Mouse (Mus musculus) testis, adult 2 months (tissue): ENCODE measurements around the gene Timp2. TPM values are rescaled to one million over a fixed set of nuclear protein-coding genes. Genes with fewer than 3 reads are reported as not detected.
A peak's percentile ranks its signal among the peaks of the same experiment; 100 is the strongest.

Source experiments
- H3K27ac ChIP-seq: fragments of 200-500 bp; 2 replicates; pipeline ENCODE4 v1.5.1; 2012; ENCODE audit warnings: low read depth, low read length; ENCODE audit not compliant: control insufficient read depth, insufficient read depth
- H3K27me3 ChIP-seq: fragments of 200-500 bp; 2 replicates; pipeline ENCODE4 v1.6.1; 2012; ENCODE audit warnings: mild to moderate bottlenecking, low read length, moderate library complexity; ENCODE audit not compliant: control insufficient read depth, insufficient read depth
- H3K36me3 ChIP-seq: fragments of 200-500 bp; 2 replicates; pipeline ENCODE4 v1.6.1; 2012; ENCODE audit warnings: mild to moderate bottlenecking, low read length; ENCODE audit not compliant: control insufficient read depth, insufficient read depth
- H3K4me1 ChIP-seq: fragments of 200-500 bp; 2 replicates; pipeline ENCODE4 v1.6.1; 2012; ENCODE audit warnings: low read length; ENCODE audit not compliant: control insufficient read depth, insufficient read depth
- H3K4me3 ChIP-seq: fragments of 200-500 bp; 2 replicates; pipeline ENCODE4 v1.5.1; 2012; ENCODE audit warnings: low read depth, mild to moderate bottlenecking, low read length, moderate library complexity, mixed read lengths; ENCODE audit not compliant: control insufficient read depth
- CTCF ChIP-seq: fragments of 200-500 bp; IDR thresholded peaks from 2 replicates; pipeline ENCODE4 v1.5.1; 2012; ENCODE audit warnings: low read depth, mild to moderate bottlenecking, inconsistent platforms, low read length, moderate library complexity; ENCODE audit not compliant: control insufficient read depth, insufficient read depth, insufficient replicate concordance
- POLR2A ChIP-seq: fragments of 200-500 bp; IDR thresholded peaks from 2 replicates; pipeline ENCODE4 v1.6.1; 2012; ENCODE audit warnings: low read depth, mild to moderate bottlenecking, inconsistent platforms, low read length, moderate library complexity; ENCODE audit not compliant: control insufficient read depth
- polyA plus RNA-seq: library from polyadenylated mRNA; depleted of rRNA; stranded (reverse); fragments of >200 nt; gene quantifications from 2 replicates; pipeline ENCODE4 v1.2.3, GENCODE M21; 2012; rRNA removed

The Timp2 gene
- 81.7 and 94.1 TPM in 2 replicates for polyA plus RNA-seq

DNA sequence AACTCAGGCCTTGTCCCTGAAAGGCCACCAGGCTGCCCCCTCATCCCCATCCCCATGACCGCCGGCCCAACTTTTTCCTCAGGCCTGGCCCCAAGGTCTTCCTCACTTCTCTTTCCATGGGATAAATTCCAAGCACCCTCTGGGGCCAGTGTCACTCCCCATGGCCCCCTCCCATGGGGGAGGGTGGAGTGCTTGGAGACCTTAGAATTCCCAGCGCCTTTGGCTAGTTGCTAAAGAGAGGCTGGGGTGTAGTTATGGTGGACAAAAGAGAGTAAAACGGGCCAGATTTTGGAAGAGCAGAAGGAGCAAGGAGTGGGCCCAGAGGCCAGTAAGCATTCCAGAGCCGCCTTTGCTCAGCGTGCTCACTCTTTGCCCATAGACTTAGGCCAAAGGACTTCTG lies at the start of gene Timp2:
Gene Timp2 (minus strand): TSS at position 101 of the 400 bp plus-strand sequence.
- Histone ChIP-seq H3K27me3 (no peaks in the 10 kb centered on the region), H3K4me1 (peaks cover 10% of the 10 kb centered on the region), H3K4me3 (peak within 1 kb of the TSS; percentile 69), H3K36me3 (no peaks in the 10 kb centered on the region), H3K27ac (peak within 1 kb of the TSS; percentile 76)
- TF ChIP-seq CTCF: no peak
- no peak for TF ChIP-seq POLR2A

DNA sequence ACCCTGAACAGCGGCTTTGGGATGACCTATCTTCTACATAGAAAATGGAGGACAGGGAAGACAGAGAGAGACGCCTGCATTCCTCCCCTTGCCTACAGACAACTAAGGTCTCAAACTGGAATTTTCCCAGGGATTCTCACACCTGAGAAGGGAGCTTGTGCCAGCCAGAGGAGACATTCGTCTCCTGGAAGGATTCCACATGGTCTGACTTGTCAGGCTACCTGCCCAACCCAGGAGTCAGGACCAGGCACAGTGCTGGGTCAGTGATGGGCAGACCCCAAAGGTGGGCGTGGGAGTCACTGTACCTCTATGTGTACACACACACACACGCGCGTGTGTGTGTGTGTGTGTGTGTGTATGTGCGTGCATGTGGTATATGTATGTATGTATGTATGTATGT lies 49.8 kb upstream of the Timp2 start:
- Histone ChIP-seq H3K27me3 (no peaks in the 10 kb centered on the region), H3K27ac (no peak overlapping the region), H3K4me1 (no peaks in the 10 kb centered on the region), H3K36me3 (no peaks in the 10 kb centered on the region; the same call in 1 of the 2 replicates), H3K4me3 (no peak overlapping the region)
- TF ChIP-seq CTCF (no peak), POLR2A (no peak)

DNA sequence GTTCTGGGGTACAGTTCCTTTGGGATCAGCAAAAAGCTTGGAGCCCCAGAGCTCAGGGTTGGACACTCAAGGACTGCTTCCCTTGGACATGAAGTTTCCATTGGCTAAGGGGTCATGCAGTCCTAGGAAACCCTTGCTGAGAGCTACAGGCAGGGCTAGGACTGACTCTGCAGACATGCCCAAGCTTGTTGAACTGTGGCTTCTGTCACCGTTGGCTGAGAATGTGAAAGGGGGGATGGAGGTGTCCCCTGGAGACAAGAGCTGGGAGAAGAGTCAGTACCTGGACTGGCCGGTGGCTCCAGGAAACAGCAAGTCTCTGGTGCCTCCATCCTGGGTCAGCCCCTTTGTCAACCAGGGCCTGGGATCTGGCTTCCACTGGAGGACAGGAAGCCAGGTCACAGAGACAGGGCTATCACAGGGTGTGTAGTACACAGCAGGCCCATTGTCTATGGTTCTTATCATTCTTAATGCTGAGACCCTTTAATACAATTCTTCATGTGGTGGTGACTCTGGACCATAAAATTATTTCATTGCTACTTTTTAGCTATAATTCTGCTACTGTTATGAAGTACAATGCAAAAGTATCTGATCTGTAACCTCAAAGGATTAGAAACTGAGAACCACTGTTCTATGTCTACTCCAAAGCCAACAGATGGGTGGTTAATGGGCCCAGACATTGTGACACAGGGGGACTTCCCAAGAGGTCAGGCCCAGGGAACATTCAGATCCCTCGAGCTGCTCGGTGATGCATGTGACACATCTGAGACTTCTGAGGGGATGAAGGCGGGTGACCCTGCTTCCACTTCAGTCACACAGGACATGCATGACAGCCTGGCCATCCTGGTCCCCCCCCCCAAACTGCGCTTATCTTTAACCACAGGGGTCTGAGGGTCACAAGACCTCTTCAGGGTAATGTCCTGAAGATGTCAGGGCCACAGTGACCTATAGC lies 48.7 kb upstream of the Timp2 start:
- H3K27me3 ChIP-seq: no peaks in the 10 kb centered on the region
- H3K4me1 ChIP-seq: no peaks in the 10 kb centered on the region
- no peaks in the 10 kb centered on the region; the same call in 1 of the 2 replicates for H3K36me3 ChIP-seq
- TF ChIP-seq POLR2A (no peak), CTCF (no peak)
- H3K27ac ChIP-seq: no peak overlapping the region
- no peak overlapping the region for H3K4me3 ChIP-seq

DNA sequence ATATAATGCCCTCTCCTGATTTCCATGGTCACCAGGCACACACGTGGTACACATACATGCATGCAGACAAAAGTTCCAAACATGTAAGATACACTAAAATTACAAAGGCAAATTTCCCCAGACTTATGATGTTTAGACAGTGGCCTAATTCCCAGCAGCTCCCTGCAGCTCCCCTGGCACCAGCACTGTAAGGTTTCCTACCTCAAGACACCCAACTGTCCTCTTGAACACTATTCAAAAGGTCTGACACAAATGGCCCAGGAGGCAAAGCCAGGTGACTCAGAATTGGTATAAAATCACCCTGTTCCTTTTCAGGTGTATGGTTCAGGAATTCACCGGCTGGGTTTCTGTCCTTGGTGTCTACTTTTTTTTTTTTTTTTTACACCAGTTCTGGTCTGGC lies 47.6 kb upstream of the Timp2 start:
- H3K4me1 ChIP-seq: no peaks in the 10 kb centered on the region
- TF ChIP-seq CTCF: no peak
- TF ChIP-seq POLR2A: no peak
- no peaks in the 10 kb centered on the region; the same call in 1 of the 2 replicates for H3K36me3 ChIP-seq
- no peaks in the 10 kb centered on the region for H3K27me3 ChIP-seq
- no peak overlapping the region for H3K4me3 ChIP-seq
- H3K27ac ChIP-seq: no peak overlapping the region

DNA sequence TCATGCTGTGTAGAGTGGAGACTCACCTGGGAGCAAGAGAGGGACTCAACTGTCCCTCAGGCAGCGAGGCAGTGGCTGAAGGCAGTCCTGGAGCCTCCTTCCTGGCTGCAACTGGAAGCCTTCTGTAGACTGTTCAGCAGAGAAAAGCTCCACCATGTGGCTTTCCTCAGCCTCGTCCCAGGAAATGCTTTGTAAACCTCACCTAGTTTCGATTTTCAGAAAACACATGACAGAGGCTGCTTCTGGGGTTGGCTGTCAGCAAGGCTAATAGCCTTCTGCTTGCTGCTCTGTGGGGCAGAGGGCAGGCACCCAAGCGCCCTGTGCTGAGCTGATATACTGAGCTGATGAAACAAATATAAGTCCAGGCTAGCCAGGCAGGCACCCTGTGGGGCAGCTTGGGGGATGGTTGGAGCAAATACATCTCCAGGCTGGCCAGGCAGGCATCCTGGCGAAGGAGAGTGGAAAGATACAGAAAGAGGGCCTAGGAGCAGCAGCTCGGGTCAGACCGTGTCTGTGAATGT lies 46.3 kb upstream of the Timp2 start, which contains the start of gene Lgals3bp:
Gene Lgals3bp (minus strand): TSS at position 333 of the 521 bp plus-strand sequence.
- no peaks in the 10 kb centered on the region; the same call in 1 of the 2 replicates for H3K36me3 ChIP-seq
- peak; percentile 10 for TF ChIP-seq POLR2A
- no peak for TF ChIP-seq CTCF
- H3K27ac ChIP-seq: peak within 1 kb of the TSS; percentile 41; the same call in 1 of the 2 replicates
- H3K27me3 ChIP-seq: no peaks in the 10 kb centered on the region
- no peak within 1 kb of the TSS for H3K4me3 ChIP-seq
- no peaks in the 10 kb centered on the region for H3K4me1 ChIP-seq

DNA sequence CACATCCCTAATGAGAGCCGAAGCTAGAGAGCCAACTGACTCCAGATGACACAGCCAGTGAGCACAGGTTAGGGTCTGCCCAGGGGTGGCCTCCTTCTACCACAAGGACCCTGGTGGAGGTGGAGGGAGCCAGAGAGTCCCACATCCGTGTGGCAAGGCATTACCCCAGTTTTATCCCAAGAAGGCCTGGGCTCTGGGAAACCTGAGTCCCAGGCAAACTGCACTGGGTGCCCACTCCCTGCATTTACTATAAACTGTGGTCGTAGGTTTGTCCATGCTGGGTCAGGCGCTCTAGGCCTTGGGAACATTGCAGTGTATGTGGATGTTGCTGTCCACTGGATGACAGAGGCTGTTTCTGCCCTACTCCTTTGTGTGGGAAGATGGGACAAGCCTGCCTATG lies 45.7 kb upstream of the Timp2 start:
- H3K4me1 ChIP-seq: no peaks in the 10 kb centered on the region
- H3K4me3 ChIP-seq: no peak overlapping the region
- H3K36me3 ChIP-seq: no peaks in the 10 kb centered on the region
- H3K27me3 ChIP-seq: no peaks in the 10 kb centered on the region
- TF ChIP-seq POLR2A (no peak), CTCF (no peak)
- H3K27ac ChIP-seq: no peak overlapping the region

DNA sequence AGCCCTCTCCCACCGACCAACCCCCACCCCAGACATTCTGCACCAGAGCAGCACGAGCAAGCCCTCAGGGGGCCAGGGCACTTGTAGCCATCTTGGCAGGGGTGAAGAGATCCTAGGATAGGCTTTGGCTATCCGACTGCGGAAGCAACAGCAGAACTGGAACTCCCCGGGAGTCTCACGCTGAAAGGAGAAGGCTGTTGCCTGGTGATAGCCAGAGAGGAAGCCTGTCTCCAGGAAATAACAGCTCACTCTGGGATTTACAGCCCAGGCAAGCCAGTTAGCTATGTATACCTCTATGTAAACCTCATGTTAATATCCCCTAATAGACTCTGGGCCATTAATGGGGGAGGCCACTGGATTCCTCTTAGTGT lies 45.0 kb upstream of the Timp2 start:
- Histone ChIP-seq H3K27me3 (no peaks in the 10 kb centered on the region), H3K36me3 (no peaks in the 10 kb centered on the region), H3K27ac (no peak overlapping the region), H3K4me3 (no peak overlapping the region), H3K4me1 (no peaks in the 10 kb centered on the region)
- no peak for TF ChIP-seq CTCF
- TF ChIP-seq POLR2A: no peak

DNA sequence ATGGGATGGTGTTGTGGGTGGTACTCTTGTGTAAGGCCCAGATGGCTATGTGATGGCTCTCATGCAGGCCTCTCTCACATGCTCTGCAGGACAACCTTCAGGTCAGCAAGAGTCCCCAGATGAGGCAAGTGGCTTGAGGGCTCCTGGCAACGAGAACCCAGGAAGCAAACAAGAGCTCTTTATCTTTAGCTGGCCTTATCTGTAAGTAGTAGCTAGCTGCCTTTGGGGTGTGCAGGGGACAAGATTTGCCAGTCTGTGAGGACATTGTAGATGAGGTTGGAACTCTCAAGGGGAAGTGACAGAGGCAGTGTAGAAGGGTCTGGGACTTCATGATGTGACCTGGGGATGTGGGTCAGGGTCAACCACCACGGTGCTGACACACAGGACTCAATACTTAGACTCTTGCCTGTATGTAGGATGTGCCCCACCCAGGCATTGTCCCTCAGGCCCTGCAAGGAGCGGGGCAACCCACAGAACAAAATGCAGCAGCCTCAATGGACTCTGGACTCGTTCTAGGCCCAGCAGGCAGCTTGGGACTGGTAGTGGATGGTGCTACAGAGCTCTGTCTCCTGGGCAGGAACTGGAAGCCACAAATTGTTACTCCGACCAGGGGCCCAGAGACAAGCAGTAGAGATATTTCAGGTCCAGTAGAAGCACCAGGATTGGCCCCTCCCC lies 44.5 kb upstream of the Timp2 start:
- TF ChIP-seq POLR2A: no peak
- no peak for TF ChIP-seq CTCF
- Histone ChIP-seq H3K27ac (no peak overlapping the region), H3K4me3 (no peak overlapping the region)

More for the DNA sequence above, 44.5 kb upstream of the Timp2 start:
- no peaks in the 10 kb centered on the region for H3K27me3 ChIP-seq
- H3K36me3 ChIP-seq: no peaks in the 10 kb centered on the region
- H3K4me1 ChIP-seq: no peaks in the 10 kb centered on the region
